Mouse (Mus musculus) erythroblast, embryonic 14.5 days (primary cell): ENCODE data around the gene Acta1. TPM values are rescaled to one million over a fixed set of nuclear protein-coding genes. Genes with fewer than 3 reads are reported as not detected.

Source experiments
- H3K27me3 ChIP-seq: 2 replicates; pipeline ENCODE4 v1.6.1; 2012; ENCODE audit warnings: inconsistent platforms; ENCODE audit not compliant: control insufficient read depth
- H3K36me3 ChIP-seq: 2 replicates; pipeline ENCODE4 v1.6.1; 2012; ENCODE audit warnings: mild to moderate bottlenecking, inconsistent platforms; ENCODE audit not compliant: control insufficient read depth
- H3K4me1 ChIP-seq: 2 replicates; pipeline ENCODE4 v1.6.1; 2012; ENCODE audit warnings: inconsistent platforms; ENCODE audit not compliant: control insufficient read depth
- H3K4me3 ChIP-seq: replicated peaks from 2 replicates; pipeline ENCODE3; 2012; ENCODE audit warnings: moderate library complexity, mild to moderate bottlenecking, inconsistent platforms
- H3K9me3 ChIP-seq: 2 replicates; pipeline ENCODE4 v1.6.1; 2012; ENCODE audit warnings: low read length, inconsistent platforms, mixed read lengths; ENCODE audit not compliant: control insufficient read depth
- GATA1 ChIP-seq: IDR thresholded peaks from 2 replicates; pipeline ENCODE4 v1.6.1; 2012; ENCODE audit warnings: low read length, inconsistent platforms, mixed read lengths
- TAL1 ChIP-seq: IDR thresholded peaks from 3 replicates; pipeline ENCODE4 v1.6.1; 2012; ENCODE audit warnings: low read length, inconsistent platforms, mixed read lengths
- polyA plus RNA-seq: library from polyadenylated mRNA; stranded (reverse); fragments of >175 nt; gene quantifications from 2 replicates; pipeline ENCODE4 v1.2.3, GENCODE M21; 2012

The Acta1 gene
- polyA plus RNA-seq, 1 experiment, result 0.44 TPM

DNA sequence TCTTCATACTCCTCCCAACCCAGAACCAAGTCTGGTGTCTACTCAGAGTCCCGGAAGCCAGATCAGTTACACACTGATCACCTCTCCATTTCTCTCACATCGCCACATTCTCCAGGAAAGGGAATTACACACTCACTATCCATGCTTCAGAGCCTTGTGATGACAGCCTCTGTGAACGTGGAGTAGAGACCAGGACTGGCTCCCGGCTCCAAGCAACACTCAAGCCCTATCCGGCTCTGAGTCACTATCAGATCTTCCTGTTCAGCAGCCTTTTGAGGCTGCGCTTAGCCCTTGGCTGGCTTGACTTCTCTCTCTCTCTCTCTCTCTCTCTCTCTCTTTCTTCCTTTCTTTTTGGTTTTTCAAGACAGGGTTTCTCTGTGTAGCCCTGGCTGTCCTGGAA lies 21.2 kb downstream of the Acta1 start:
- H3K4me1 ChIP-seq, result no peaks in the 10 kb centered on the region
- H3K9me3 ChIP-seq, result no peaks in the 10 kb centered on the region
- no peak overlapping the region for H3K4me3 ChIP-seq
- TF ChIP-seq TAL1, result no peak
- no peak for TF ChIP-seq GATA1
- no peaks in the 10 kb centered on the region for H3K36me3 ChIP-seq
- no peaks in the 10 kb centered on the region for H3K27me3 ChIP-seq

DNA sequence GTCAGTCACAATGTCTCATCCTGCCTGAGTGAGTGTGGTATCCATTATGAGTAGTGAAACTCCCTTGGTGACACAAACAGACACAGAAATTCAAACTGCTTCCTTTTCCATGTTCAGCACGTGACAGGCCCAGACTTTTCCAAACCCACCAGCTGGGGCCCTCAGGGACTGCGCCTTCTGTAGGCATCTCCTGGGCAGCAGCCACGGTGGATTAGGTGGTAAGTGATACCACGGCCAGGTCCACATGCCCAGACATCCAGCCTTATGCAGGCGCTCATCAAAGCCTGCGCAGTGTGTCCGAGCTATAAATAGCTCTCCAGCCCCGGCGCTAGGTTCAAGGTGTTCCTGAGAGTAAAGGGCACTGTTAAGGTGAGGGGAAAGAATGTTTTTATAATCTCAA lies 22.5 kb downstream of the Acta1 start:
- Histone ChIP-seq H3K36me3 (no peaks in the 10 kb centered on the region), H3K4me3 (no peak overlapping the region), H3K9me3 (no peaks in the 10 kb centered on the region), H3K4me1 (no peaks in the 10 kb centered on the region), H3K27me3 (no peaks in the 10 kb centered on the region; the same call in 1 of the 2 replicates)
- TF ChIP-seq GATA1 (no peak), TAL1 (no peak)

DNA sequence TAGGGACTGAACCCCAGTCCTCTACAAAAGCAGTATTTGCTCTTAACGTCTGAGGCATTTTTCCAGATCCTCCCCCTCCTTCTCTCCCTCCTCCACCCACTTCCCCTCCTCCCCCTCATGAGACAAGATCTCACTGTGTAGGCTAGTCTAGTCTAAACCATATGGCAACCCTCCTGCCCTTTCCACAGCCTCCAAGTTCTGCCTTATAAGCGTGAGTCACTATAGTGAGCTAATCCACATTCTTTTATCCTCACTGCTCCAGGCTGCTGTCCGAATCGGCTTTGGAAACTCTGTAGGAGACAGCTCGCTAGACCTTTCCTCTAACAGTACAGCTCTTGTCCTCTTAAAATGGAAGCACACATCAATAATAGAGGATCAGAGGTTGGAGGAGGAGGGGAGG lies 27.6 kb downstream of the Acta1 start:
- Histone ChIP-seq H3K9me3 (no peaks in the 10 kb centered on the region), H3K36me3 (no peaks in the 10 kb centered on the region), H3K27me3 (peaks cover 34% of the 10 kb centered on the region), H3K4me3 (no peak overlapping the region), H3K4me1 (no peaks in the 10 kb centered on the region)
- TF ChIP-seq TAL1, result no peak
- TF ChIP-seq GATA1, result no peak

DNA sequence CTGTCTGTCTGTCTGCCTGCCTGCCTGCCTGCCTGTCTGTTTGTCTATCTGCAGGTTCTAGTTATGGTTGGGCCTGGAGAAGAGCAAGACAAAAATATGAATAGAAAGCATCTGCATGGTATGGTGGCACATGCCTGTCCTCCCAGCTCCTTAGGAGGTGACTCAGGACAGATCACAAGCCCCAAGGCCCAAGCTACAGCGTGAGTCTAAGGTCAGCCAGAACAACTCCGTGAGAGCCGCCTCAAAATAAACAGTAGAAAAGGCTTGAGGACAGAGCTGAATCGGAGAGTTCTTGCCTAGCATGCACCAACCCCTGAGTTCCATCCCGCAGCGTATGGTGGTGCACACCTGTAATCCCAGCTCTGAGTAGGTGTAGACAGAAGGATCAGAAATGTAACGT lies 28.8 kb downstream of the Acta1 start:
- no peaks in the 10 kb centered on the region for H3K36me3 ChIP-seq
- TF ChIP-seq TAL1 (no peak), GATA1 (no peak)
- H3K4me1 ChIP-seq, result no peaks in the 10 kb centered on the region
- H3K9me3 ChIP-seq, result no peaks in the 10 kb centered on the region
- H3K27me3 ChIP-seq, result peaks cover 46% of the 10 kb centered on the region
- no peak overlapping the region for H3K4me3 ChIP-seq

DNA sequence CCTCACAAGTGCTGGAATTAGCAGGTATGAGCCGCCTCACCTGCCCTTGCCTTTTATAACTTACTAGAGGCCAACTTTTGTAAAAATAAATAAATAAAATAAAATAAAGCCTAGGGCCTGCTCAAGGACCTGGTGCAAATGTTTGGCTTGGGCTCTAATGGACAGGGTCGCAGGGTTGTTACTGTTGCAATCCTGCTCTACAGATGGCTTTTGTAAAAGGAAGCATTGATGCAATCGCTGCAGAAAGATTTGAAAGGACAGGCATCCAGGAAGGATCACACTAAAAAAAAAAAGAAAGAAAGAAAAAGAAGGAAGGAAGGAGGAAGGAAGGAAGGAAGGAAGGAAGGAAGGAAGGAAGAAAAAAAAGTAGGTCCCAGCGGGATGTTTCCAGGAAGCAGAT lies 34.2 kb downstream of the Acta1 start:
- Histone ChIP-seq H3K36me3 (peaks cover 9% of the 10 kb centered on the region), H3K4me1 (peaks cover 30% of the 10 kb centered on the region), H3K27me3 (peaks cover 56% of the 10 kb centered on the region), H3K4me3 (peak overlapping the region; percentile 68), H3K9me3 (no peaks in the 10 kb centered on the region)
- TF ChIP-seq TAL1, result no peak
- TF ChIP-seq GATA1, result no peak

DNA sequence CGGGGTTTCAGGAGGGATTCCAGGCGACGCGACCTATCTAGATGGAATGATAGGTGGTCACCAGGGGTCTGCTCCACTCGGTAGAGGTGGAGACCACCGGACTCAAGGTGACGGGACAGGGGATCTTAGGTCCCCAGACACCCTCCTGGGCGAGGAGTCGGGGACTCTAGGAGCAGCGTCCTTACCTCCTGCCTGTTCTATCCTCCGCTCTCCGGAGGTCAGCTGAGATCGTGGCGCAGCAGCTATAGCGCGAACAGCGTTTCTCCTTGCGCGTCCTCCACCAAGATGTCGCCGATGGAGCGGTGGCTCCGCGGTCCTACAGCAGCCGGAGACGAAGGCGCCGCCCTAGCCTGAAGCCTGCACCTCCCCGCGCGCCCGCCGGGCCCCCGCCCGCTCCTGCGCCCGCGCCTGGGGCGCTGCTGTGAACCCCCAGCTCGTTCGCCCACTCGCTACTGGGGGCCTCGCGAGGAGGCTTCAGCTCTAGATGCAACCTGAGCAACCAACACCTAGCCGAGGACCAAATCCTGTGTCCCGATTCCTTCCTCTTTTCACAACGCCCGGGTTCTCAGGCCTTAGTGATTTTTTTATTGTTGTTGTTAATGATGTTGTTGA lies 34.8 kb downstream of the Acta1 start, which contains the start of gene Ccsap:
Ccsap (minus strand) TSS at position 562 of the 612 bp plus-strand sequence.
- TF ChIP-seq GATA1 (no peak), TAL1 (no peak)
- peaks cover 10% of the 10 kb centered on the region for H3K36me3 ChIP-seq

GRCm38 (mm10) chr8:123858941-123859647 lies 35.5 kb downstream of the Acta1 start:
- peaks cover 34% of the 10 kb centered on the region for H3K4me1 ChIP-seq

More for the DNA sequence above, 34.8 kb downstream of the Acta1 start, which contains the start of gene Ccsap:
- peak within 1 kb of the TSS; percentile 68 for H3K4me3 ChIP-seq
- peaks cover 31% of the 10 kb centered on the region for H3K4me1 ChIP-seq
- peaks cover 53% of the 10 kb centered on the region for H3K27me3 ChIP-seq
- peaks cover under 1% of the 10 kb centered on the region; the same call in 1 of the 2 replicates for H3K9me3 ChIP-seq

GRCm38 (mm10) chr8:123858574-123858940 lies 36.0 kb downstream of the Acta1 start:
- Histone ChIP-seq H3K4me3 (peak overlapping the region; percentile 68), H3K4me1 (peaks cover 34% of the 10 kb centered on the region), H3K9me3 (peaks cover 2% of the 10 kb centered on the region; the same call in 1 of the 2 replicates), H3K36me3 (peaks cover 12% of the 10 kb centered on the region), H3K27me3 (peaks cover 41% of the 10 kb centered on the region)
- TF ChIP-seq GATA1, result no peak
- no peak for TF ChIP-seq TAL1

More at GRCm38 (mm10) chr8:123858941-123859647, 35.5 kb downstream of the Acta1 start:
- H3K4me3 ChIP-seq, result peak overlapping the region; percentile 68
- H3K9me3 ChIP-seq, result peaks cover 2% of the 10 kb centered on the region; the same call in 1 of the 2 replicates
- TF ChIP-seq TAL1 (no peak), GATA1 (no peak)
- H3K36me3 ChIP-seq, result peaks cover 12% of the 10 kb centered on the region
- peaks cover 46% of the 10 kb centered on the region for H3K27me3 ChIP-seq

DNA sequence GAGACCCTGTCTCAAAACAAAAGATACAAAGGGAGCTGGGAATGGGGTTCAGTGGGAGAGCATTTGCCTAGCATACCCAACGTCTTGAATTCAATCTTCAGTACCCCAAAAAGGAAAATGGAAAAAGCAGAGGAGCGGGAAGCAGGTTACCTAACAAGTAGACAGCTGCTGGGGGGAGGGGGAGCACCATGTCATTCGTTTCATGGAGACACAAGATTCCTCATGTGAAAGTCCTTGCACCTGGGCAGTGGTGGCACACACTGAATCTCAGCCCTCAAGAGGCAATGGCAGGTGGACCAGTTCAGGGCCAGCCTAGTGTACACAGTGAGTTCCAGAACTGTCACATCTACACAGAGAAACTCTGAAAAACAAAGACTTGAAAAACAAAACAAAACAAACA lies 37.2 kb downstream of the Acta1 start:
- H3K4me3 ChIP-seq, result peak overlapping the region; percentile 68
- TF ChIP-seq GATA1 (no peak), TAL1 (no peak)

More for the DNA sequence above, 37.2 kb downstream of the Acta1 start:
- H3K36me3 ChIP-seq, result peaks cover 17% of the 10 kb centered on the region
- peaks cover 2% of the 10 kb centered on the region; the same call in 1 of the 2 replicates for H3K9me3 ChIP-seq
- H3K4me1 ChIP-seq, result peaks cover 34% of the 10 kb centered on the region
- H3K27me3 ChIP-seq, result peaks cover 29% of the 10 kb centered on the region
